Mouse (Mus musculus) layer of hippocampus, postnatal 36 days (tissue): ENCODE measurements around the gene Cdkn2aip. TPM values are rescaled to one million over a fixed set of nuclear protein-coding genes. Genes with fewer than 3 reads are reported as not detected.

Experiments
- DNase-seq, 2 experiments: peaks; one replicate each; pipeline ENCODE4 v3.0.0; 2022
- total RNA-seq, 2 experiments: library from RNA; stranded (reverse); gene quantifications; 2 replicates each; pipeline ENCODE4 v1.2.3; 2021

Gene Cdkn2aip
- total RNA-seq: 10 to 100 TPM; 16.6 to 17.3 TPM

- DNase-seq: peak; percentile 93 to 94
Observed at GRCm38 (mm10) chr8:47713761-47714745, at the start of gene Cdkn2aip. Gene Cdkn2aip, minus strand, starts transcription at chr8:47713932.

- no peak for DNase-seq
Observed at GRCm38 (mm10) chr8:47763194-47763593, 49.5 kb upstream of the Cdkn2aip start.

GRCm38 (mm10) chr8:47760685-47761084 lies 47.0 kb upstream of the Cdkn2aip start:
- DNase-seq: no peak

- no peak for DNase-seq
Observed at GRCm38 (mm10) chr8:47760186-47760585, 46.5 kb upstream of the Cdkn2aip start.

- no peak for DNase-seq
Observed at GRCm38 (mm10) chr8:47753121-47753520, 39.4 kb upstream of the Cdkn2aip start.

GRCm38 (mm10) chr8:47750096-47750495 lies 36.4 kb upstream of the Cdkn2aip start:
- DNase-seq: no peak

GRCm38 (mm10) chr8:47749491-47749890 lies 35.8 kb upstream of the Cdkn2aip start:
- DNase-seq: no peak

- DNase-seq: no peak
Observed at GRCm38 (mm10) chr8:47746304-47746703, 32.6 kb upstream of the Cdkn2aip start.

- no peak for DNase-seq
Observed at GRCm38 (mm10) chr8:47745848-47746247, 32.1 kb upstream of the Cdkn2aip start.

- no peak for DNase-seq
Observed at GRCm38 (mm10) chr8:47744803-47745202, 31.1 kb upstream of the Cdkn2aip start.

GRCm38 (mm10) chr8:47743419-47743818 lies 29.7 kb upstream of the Cdkn2aip start:
- peak; percentile 83 to 87 for DNase-seq

- DNase-seq: no peak
Observed at GRCm38 (mm10) chr8:47742992-47743391, 29.3 kb upstream of the Cdkn2aip start.

GRCm38 (mm10) chr8:47742372-47742771 lies 28.6 kb upstream of the Cdkn2aip start:
- DNase-seq: no peak

- peak in 1 of 2 experiments; percentile 7 for DNase-seq
Observed at GRCm38 (mm10) chr8:47737120-47737519, 23.4 kb upstream of the Cdkn2aip start.

GRCm38 (mm10) chr8:47729324-47729723 lies 15.6 kb upstream of the Cdkn2aip start:
- no peak for DNase-seq

- DNase-seq: no peak
Observed at GRCm38 (mm10) chr8:47726945-47727344, 13.2 kb upstream of the Cdkn2aip start.

GRCm38 (mm10) chr8:47721609-47722008 lies 7.9 kb upstream of the Cdkn2aip start:
- no peak for DNase-seq

- no peak for DNase-seq
Observed at GRCm38 (mm10) chr8:47718641-47719040, 4.9 kb upstream of the Cdkn2aip start.

- DNase-seq: no peak
Observed at GRCm38 (mm10) chr8:47713171-47713663, 515 bp downstream of the Cdkn2aip start.

GRCm38 (mm10) chr8:47708106-47708505 lies 5.6 kb downstream of the Cdkn2aip start:
- no peak for DNase-seq

- no peak for DNase-seq
Observed at GRCm38 (mm10) chr8:47706746-47707145, 7.0 kb downstream of the Cdkn2aip start.

- DNase-seq: no peak
Observed at GRCm38 (mm10) chr8:47702333-47702732, 11.4 kb downstream of the Cdkn2aip start.

GRCm38 (mm10) chr8:47697696-47698095 lies 16.0 kb downstream of the Cdkn2aip start:
- no peak for DNase-seq
